Mouse (Mus musculus) bone marrow, adult 2 months (tissue): ENCODE measurements around the gene Fam83g.

Source experiments
- CTCF ChIP-seq: fragments of 200-500 bp; IDR thresholded peaks from 2 replicates; pipeline ENCODE4 v1.5.1; 2011; ENCODE audit warnings: low read length, control low read depth; ENCODE audit not compliant: control insufficient read depth, insufficient read depth
- POLR2A ChIP-seq: fragments of 200-500 bp; IDR thresholded peaks from 2 replicates; pipeline ENCODE4 v1.6.1; 2011; ENCODE audit warnings: low read depth, mild to moderate bottlenecking, control low read depth, low read length, borderline replicate concordance; ENCODE audit not compliant: control insufficient read depth

GRCm38 (mm10) chr11:61685119-61685725, 1.3 kb downstream of the Fam83g start:
- TF ChIP-seq CTCF (no peak), POLR2A (no peak)
